Mouse (Mus musculus) C2C12 (cell line): ENCODE measurements around the gene St13.

Source experiments
- CEBPB ChIP-seq: IDR thresholded peaks from one replicate; pipeline ENCODE4 v1.6.1; 2011; ENCODE audit warnings: low read depth, mild to moderate bottlenecking, control low read depth, moderate library complexity
- CTCF ChIP-seq: IDR thresholded peaks from one replicate; pipeline ENCODE4 v1.5.1; 2011; ENCODE audit not compliant: control insufficient read depth, insufficient read depth, insufficient read length
- MAX ChIP-seq: IDR thresholded peaks from one replicate; pipeline ENCODE4 v1.6.1; 2011; ENCODE audit warnings: mild to moderate bottlenecking, control low read depth
- MYOD1 ChIP-seq: IDR thresholded peaks from one replicate; pipeline ENCODE4 v1.6.1; 2011; ENCODE audit warnings: low read depth; ENCODE audit not compliant: control insufficient read depth, insufficient read length
- MYOG ChIP-seq: IDR thresholded peaks from one replicate; pipeline ENCODE4 v1.6.1; 2011; ENCODE audit not compliant: control insufficient read depth, insufficient read length; ENCODE audit errors: extremely low read depth

DNA sequence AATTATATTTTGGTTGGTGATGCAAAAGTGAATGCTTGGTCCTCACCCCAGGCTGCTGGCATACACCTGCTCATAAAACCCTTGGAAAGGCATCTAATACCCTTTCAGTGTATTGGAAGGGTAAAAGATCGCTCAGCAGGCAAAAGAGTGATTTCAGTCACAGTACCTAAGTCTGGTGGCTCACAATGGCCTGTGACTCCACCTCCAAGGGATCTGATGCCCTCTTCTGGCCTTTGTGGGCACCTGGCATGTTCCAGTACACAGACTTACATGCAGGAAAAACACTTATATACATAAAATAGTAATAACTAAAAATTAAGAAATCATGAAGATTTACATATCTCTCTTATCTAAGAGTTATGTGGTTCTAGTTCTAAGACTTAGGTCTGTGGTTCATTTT lies 47.2 kb downstream of the St13 start:
- TF ChIP-seq MAX, result no peak
- peak; percentile 11 for TF ChIP-seq CTCF
- TF ChIP-seq MYOG, result no peak
- no peak for TF ChIP-seq MYOD1
- TF ChIP-seq CEBPB, result no peak
